Mouse (Mus musculus): ENCODE measurements around the gene Gm45062.
"Not testable (repeated sequence)": the region's sequence is repeated elsewhere in the genome, so short reads cannot be mapped to it uniquely, and the experiment has no call there.

The Gm45062 gene

DNA sequence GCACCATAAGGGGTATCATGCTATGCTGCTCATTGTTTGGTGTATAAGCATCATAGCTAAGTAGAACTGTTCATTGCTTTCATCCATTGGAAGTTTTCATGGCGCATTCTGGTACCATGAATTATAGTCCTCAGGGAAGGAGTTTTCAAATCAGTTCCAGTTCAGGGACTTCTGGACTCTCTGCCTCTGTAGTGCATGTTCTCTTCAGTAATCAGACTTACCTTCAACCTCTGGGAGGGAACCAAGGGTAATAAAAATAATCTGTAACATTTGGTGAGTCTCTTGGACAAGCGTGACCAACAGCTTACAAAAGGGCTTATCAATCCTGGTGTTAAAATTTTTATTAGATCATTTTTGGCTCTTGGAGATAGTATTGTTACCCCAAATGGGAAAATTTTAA lies 60.3 kb downstream of the Gm45062 start:
- DNase-seq = no peak

DNA sequence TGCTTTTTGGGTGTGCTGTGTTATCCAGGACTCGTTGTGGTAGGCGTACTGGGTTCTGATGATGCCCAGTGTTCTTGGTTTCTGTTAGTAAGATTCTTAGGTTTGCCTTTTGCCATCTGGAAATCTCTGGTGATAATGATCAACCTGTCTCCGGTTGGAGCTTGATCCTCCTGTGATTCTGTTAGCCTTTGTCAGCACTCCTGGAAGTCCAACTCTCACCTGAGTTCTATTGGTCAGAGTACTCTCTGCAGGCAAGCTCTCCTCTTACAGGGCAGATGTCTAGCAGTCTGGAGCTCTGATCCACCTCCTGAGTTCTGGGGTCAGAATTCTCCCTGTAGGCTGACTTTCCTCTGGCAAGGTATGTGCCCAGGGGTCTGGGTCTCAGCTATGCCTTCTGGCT lies 72.2 kb downstream of the Gm45062 start:
- DNase-seq = not testable (repeated sequence)

DNA sequence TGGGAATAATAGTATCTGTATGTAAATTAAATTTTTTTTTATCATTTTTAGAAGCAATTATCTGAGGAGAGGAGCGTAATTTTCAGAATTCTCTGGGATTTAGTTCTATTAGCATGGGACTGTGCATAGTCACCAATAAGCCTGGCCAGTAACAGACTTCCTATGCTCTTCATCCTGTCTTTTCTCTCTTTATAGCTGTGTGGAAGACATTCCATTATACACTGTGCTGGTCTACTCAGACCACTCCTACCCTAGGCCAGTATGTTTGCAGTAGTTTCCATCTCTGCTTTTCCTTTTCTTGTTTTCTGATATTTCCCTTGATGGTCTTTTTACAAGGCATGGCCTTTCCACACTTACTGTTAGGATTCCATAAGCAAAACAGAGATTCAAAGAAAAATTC lies 74.1 kb downstream of the Gm45062 start:
- DNase-seq = no peak

DNA sequence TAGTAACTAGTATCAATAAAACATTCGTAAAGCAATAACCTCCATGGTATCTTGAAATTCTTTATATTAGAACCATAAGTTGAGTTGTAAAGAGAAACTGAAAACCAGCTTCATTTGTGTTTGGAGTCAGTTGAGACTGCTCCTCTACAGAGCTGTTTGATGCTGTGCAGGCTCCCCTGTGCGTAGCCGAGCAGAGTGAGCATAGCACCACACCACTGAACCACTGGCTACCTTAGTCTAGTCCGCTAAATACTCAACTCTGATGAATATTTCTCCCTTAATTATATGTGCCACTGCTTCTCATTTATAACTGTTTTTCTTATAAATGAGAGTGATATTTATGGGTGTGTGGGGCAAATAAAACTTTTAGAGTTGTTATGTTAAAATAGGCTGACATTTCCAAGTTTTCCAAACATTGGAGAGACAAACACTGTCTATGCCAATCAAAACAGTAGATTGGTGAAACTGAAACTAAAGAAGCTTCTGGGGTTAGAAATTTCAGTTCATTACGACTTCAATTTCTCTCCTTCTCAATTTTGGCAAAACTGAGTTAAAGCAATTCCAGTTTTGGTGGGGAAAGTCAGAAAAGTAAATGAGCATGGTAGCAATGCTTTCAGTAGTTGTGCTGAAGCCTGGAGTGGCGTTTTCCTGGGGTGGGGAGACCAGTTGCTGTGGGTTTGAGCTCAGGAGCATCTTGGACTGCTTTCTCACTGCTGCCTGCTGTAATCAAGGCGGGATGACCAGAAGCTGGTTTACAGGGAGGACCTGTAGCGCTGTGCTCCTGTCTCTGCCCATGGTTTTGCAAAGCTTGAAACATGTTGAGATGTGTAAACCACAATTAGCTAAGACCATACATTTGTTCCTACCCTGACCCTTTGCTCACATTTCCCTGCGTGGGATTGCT lies 77.5 kb downstream of the Gm45062 start:
- no peak for DNase-seq

DNA sequence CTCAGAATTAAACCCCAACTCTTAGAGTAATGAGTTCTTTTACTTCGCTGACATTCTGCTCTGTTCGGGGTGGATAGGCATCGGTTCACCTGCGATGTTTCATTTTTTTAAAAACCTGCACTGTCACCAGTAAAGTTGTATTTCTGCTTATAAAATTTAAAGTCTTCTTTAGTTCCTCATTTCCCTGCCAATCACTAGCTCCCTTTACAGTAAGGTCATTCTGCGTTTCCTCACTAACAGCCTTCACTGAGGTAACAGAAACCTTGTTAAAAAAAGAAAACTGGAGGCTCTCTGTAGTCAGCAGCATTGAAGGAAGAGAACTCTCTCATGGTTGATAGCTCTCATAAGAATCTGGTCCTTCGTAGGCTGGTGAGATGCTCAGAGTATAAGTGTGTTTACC lies 80.2 kb downstream of the Gm45062 start:
- no peak for DNase-seq

DNA sequence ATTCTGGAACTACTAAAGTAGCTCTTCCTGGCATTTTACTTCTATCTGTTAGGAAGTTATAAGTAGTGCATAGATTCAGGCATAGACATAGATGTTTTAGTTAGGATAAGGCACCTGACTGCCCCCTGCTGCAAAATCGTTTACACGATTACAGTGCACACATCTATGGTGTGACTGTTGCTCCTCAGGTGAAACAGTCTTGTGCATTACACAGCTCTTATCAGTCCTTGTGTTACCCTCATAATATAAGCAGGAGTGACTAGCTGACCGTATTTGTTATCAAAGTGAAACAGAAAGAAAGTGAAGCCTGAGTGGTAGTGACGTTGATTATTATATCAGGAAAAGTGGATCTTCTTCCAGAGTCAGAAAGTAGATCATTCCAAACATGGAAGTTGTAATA lies 84.0 kb downstream of the Gm45062 start:
- no peak for DNase-seq

DNA sequence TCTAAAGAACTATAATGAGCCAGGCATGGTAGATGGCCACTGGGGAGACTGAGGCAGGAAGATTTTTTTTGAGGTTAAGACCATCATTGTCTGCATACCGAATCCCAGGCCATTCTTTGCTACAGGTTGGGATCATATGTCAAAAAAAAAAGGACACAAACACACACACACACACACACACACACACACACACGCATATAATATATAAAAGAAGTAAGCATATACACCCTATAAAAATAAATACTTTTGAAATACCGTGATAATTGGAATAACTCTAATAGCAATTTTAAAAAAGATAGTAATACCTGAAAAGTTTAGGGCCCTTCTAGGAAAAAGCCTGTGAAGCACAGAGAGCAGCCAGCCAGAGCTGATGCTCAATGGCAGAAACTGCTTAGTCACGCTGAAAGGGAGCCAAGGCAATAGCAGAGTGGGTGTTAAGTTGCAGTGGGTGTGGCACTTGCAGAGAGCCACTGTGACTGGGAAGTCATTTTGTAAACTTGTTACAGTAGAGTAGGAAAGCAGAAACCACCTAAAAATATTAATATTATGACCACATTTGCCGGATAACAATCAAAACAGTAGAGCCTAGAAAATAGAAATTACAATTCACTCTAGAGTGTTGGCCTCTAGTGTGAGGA lies 86.1 kb downstream of the Gm45062 start:
- no peak for DNase-seq

DNA sequence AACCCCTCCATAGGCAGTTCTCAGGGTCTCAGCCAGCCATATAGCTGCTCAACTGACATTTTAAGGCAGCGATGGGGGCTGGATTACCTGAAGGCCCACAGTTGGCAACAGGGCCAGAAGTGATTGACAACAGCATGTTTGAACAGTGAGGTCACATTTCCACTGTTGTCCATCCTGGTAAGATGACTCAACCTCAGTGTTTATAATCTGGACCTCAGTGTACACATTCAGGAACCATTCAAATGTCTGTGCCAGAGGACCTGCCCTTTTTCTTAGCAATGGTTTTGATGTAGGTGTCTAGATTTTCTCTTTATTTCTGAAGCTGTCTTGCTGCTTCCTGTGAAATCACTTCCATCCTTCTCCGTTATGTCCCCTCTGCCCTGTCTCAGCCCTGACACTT lies 87.9 kb downstream of the Gm45062 start:
- no peak for DNase-seq

DNA sequence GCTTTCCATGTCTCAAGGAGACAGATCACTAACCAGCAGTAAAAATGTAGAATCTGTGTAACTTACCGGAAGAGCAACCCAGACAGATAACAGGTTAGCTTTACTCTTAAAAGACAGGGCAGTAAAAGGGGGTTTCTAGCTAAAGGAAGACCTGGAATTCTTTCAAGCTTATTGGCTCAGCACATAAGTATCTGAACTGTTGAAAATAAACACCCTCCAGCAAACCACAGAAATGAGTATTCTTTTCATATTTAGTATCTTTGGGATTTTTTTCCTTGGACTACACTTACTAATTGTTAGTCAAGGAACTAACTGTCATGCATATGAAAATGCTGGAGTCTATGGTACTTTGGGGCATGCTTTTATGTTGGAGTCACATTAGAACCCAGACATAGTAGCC lies 89.1 kb downstream of the Gm45062 start:
- no peak for DNase-seq

DNA sequence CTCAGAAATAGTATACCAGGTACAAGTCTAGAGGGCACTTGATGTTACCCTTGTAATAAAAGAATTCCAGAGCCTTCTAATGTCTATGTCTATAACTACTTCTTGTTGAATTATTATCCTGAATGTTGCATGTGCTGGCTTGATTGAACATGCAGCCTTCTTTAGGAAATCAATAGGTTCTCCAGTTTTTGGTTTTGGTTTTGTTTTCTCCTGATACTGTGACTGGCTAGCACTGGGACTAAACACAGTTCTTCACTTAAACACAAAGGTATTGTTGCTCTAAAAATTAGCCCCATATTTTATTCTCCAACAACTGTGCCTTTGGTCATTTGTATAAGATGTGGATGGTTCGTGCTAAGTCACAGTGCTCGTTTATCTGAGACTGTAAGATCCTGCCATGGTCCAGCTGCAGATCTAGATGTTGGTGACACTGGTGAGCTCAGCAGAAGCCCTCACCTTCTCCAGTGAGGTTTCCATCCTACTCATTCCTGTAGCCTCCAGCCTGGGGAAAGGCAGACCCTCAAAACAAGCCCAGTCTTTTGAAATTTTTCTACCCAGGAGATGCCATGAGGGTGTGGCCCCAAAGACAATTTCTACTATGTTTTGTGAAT lies 89.9 kb downstream of the Gm45062 start:
- no peak for DNase-seq

DNA sequence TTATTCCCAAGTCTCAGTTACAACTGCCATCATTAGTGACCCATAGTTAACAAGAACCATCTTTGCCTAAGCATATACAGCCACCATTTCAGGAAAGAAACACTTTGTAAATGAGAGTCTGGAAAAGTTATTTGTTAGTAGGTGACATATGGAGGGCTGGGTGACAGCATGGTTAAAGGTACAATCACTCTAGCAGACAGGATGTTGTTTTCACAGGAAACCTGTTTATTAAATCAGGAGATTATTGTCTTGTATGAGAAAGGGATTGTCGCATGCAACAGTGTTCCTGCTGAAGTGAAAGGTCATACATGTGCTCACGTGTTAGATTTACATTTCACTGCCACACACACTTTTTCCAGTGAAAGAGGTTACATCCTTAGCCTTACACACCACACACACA lies 92.3 kb downstream of the Gm45062 start:
- DNase-seq = no peak

DNA sequence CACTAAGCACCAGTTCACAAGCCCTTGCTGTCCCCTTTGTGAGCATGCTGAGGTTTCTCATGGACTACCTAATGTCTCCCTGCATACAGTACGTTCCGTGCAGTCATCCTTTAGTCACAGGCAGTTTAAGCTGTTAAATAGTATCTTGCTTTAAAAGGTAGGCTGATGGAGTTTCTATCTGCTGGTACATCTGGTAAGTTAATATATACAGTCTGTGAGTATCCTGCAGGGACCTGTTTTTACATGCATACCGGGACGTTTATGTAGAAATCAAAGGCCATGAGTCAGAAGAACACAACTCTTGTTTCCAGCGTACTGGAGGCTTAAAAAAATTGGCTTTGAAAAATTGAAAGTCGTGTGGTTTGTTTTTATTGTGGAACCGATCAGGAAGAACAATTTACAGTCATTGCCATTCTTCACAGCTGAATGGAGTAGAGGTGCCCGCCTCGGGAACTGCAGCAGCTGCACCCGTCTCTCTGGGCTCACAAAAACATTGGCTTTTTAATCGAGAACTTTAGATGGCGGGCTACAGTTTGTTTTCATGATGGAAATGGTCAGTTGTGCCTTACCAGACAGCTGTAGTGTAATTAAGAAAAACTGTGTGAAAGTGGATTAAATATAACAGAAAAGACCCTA lies 93.4 kb downstream of the Gm45062 start:
- DNase-seq = no peak

DNA sequence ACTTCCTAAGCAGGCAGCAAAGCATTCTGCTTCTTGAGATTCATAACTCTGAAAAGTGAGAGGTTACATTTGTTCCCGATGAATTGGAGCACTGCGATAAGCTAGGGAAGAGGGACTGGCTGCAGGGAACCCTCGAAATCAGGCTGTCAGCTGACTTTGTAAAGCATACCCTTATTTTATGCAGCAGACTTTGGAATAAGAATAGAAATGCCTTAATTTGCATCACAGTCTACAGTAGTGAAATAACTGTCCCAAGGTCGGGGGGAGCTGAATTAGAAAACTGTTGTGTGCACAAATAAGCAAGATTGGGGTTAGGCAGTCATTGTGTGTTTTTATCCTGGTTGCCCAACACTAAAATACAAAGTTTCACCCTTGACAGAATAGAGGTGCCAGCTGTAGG lies 94.2 kb downstream of the Gm45062 start:
- DNase-seq = no peak

DNA sequence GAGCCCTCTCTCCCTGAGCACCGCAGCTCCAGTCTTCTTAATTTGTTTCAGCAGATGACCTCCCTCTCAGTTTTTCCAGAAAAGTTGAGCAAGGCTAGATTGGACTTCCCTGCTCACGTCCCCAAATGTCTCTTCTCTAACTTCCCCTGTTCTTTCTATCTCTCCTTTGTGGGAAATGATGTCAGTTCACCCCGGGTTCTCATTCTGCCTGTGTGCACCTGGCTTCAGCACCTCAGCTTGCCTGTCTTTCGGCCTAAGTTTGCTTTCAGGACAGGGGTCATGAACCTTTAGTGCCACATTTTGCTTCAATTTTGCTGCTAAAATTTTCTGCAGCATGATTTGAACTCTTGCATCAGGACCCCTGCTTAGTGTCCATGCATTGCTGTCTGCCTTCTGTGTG lies 95.6 kb downstream of the Gm45062 start:
- DNase-seq = no peak

DNA sequence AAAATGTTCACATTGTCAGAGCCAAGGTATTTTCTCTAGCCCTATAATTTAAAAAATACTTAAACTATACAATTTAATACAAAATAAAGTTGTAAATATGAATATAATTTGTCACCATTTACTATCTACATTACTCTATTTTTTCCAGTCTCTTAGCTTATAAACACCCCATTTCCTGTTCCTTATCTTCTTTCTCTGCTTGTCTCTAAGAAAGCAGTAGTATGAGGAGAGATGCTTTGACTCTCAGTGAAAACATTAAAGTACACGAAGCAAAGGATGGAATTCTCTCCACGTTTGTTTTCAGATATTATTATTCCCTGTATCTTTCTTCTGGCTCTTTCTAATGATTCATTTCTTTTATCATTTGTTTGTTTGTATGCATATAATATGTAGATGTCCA lies 99.0 kb downstream of the Gm45062 start:
- DNase-seq = no peak

DNA sequence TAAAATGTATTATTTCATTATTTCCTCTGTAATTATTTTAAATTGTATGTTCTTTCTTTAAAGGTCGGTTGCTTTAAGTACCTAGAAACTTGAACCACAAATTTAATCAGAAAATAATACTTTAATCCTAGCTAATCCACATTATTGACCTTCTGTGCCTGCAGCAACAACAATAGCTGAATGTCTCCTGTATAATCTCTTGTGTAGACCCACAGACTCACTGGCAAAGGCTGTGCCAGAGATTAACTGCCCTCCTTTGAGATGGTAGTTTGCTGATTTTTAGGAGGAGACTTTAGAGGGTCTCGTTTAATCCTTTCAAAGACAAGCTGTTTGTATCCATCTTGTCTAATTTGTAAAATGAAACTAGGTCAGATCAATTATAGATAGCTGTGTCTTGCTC lies 99.5 kb downstream of the Gm45062 start:
- DNase-seq = no peak

DNA sequence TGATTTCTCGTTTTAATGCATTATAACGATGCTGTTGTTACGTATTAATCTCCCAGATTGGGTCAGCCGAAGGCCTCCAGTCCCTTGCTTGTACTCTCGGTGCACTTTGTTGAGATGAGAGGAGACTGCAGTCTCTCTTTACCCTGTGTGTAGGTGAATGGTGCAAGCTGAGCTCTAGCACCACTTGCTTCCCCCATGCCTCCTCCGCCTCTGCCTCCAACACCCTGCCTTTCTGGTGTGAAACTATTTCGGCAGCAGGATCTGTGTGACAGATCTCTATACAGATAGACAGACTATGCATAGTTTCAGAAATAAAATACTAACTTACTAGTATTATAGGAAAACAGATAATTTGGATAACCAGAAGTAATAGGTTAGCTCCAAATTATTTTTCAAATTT lies 101.6 kb downstream of the Gm45062 start:
- DNase-seq = no peak

DNA sequence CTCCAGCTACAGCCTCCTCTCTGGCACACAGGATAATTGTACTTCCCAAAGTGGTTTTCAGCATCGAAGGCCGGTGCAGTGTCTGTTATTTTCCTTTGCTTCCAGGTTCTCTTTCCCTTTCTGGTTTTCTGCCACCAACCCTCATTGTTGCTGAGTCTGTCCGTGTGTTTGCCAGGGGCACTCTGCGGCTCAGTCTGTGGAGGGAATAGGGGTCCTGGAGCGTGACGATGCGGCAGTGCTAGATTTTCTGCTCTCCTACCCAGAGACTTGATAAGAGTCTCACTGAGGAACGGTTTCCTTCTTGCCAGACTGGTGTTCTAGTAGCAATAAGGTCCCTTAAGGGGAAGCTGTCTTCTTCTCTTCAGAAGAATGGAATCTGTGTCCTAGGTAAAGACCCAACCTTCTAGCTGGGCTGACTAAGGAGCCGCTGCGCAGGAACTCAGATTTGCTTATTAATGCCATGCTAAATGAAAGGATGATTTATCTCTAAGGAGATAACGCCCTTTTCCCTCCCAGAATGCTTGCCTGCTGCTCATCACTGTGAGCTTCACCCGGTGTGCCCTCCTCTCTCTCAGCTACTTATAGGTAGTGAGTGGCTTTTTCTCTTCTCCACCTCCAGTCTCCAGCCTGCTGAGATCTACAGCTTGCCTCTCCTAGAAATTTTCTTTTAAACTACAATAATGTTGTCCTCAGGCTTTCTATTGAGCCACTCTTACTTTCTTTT lies 104.9 kb downstream of the Gm45062 start:
- no peak for DNase-seq

DNA sequence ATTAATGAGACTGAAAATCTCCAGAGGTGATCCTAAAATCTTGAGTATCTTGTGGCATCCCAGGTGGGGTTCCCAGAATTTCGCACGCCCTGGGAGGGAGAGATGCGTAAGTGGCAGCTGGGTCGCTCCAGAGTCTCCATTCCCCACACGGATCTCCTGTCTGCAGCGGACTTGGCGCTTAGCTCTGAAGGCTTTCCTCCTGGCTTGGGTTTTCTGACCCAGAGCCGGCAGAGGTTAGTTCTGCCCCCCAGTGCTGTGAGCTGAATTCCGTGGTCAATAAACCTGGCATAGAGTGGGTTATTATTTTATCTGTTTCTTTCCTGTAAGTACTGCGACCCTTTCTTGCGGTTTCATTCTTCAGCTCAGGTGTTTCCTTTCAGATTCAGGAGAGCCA lies 105.5 kb downstream of the Gm45062 start:
- no peak for DNase-seq

DNA sequence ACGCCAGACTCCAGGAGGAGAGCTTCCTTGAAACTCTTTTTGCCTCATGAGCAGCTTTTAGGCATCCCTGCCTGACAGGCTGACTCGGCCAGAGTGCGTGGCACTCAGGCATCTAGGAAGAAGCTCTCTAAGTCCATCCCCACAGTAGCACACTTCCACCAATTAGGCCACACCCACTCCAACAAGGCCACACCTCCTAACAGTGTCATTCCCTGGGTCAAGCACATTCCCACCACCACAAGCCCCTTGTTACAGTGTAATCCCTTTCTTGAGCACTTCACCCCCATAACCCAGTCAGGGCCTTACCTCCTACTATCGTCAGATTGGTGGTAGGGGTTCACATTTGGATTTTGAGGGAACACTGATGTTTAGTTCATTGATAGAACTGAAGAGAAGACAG lies 108.4 kb downstream of the Gm45062 start:
- DNase-seq = no peak

DNA sequence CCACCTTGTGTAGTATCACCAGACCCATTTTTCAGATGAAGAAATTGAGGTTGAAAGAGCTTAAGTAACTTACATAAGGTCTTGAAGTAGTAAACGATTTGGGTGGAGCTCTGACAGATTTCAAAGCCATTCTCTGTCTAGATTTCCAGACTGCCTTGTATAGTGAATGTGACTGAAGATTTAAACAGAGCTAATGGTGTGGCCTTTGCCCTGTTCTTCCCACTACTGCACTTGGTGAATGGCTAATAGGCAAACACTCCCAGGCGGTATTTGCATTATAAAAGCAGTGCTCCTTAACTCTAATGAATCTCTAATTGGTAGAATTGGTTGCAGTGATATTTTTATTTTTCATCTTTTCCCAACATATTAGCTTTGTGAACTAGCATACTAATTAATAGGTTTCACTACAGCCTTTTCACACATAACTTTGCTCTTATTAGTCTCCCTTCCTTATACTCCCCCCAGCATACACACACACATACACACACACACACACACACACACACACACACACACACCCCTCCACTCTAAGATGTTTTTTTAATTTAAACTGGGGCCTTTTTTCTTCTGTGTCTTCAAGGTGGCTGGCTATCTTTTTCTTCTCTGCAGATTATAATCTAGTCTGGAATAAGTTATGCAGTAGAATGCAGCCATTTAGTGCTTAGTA lies 109.1 kb downstream of the Gm45062 start:
- no peak for DNase-seq

DNA sequence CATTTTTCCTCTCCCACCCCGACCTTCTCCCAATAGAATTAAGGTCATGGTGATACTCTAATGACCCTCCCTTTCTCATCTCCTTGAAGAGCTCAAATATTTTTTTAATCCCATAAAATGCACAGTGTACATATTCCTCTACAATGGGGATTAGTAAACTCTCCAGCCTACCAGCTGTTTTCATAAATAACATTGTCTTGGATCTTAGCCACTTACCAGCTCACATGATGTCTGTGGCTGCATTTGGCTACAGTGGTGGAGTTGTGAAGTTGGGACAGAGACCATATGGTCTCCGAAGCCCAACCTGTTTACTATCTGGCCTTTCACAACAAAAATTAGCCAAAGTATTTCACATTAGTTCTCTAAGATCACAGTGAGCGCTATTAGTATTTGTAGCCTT lies 111.4 kb downstream of the Gm45062 start:
- no peak for DNase-seq

Measured in right cerebral cortex, postnatal 4 days (tissue).